Mouse (Mus musculus): ENCODE data around the gene Sipa1l1.
A peak's percentile ranks its signal among the peaks of the same experiment; 100 is the strongest.

Sipa1l1 gene

DNA sequence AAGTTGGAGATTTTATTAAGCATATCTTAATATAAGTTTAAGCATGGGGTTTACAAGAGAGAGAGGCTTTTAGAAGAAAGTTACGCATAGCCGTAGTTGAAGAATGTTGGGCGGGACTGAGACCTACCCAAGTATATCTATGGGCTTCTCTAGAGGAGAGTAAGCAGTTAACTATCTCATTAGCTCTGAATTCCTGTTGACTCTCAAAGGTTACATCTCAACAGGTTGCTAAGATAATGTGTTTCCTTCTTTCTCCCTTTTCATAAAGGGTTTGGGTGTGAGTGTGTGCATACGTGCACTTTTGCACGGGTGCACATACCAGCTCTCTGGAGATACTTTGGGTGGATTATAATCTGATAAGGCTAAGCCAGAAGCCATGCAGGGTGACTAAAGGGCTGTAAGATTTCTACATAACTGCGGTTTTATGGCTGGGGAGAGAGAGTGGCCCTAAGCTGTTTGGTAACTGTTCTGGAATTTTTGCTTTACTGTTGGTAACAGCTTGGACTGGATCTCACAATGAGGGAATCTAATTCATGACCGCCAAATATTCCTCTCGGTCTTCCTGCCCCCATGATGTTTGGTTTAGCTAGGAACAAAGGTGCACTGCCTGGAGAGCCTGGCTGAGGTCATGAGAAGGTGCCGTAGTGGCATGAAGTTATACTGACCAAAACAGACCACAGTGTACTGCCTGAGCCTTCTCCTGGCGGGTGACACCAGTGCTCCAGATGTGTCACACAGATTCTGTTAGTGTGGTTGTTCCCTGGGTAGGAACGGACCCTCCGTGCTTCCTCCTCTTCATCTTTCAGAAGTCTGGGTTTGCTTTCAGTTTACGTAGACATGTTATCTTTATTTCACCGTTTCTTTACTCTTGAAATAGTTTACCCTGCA, 78.5 kb downstream of the Sipa1l1 start:
- DNase-seq (ENCODE audit: low read depth, low spot score), result no peak

DNA sequence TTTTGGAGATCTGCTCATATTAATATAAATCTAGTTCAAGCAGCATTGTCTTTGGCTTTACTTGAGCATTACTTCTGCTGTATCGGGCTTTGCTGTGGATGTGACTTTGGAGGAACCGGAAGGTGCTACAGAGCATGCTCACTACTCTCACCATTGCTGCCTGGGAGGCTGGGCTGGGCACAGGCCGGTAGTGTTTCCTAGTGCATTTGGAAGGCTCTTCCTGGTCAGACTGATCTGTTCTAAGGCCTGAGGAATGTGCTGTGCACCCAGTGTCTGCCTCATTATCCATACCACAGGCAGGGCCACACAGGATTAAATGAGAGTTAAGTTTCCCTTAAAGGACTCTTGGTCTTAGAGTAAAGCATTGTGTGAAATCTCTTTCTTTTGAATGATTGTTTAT, 79.4 kb downstream of the Sipa1l1 start:
- DNase-seq (ENCODE audit: low read depth, low spot score), result no peak

DNA sequence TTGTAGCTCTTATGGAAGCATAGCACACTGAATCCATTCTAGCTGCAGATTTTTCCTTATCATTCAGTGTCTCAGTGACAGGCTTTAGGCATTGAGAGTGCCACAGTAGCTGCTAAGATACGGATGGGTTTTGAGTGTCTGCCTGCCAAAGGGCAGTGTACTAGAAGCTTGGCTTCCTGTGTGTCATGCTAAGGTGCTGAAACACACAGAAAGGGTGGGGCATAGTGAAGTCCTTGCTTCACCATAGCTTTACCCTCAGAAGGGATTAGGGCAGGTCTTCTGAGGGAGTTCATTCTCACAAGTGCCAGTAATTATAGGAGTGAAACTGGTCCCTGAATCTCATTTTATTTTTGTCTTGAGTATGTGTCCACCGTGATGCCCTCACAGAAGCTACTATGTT, 82.2 kb downstream of the Sipa1l1 start:
- no peak for DNase-seq (ENCODE audit: low read depth, low spot score)

DNA sequence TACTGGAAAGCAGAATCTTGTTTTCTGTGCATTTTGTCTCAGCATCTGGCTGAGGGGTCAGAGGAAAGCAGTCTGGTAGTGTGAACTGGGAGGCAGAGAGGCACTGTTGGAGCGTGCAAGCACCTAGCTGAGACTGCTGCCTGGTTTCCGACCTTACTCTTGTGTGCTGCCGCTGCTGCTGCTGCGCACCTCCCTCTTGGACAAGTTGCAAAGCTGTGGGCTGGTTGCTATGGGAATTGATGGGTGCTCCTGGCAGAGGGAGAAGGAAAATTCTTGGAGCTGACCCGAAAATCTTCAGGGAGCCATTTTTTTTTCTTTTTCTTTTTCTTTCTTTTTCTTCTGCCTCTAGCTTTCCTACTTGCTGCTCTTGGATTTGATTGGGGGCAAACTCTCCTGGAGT, 85.0 kb downstream of the Sipa1l1 start:
- no peak for DNase-seq (ENCODE audit: low read depth, low spot score)

DNA sequence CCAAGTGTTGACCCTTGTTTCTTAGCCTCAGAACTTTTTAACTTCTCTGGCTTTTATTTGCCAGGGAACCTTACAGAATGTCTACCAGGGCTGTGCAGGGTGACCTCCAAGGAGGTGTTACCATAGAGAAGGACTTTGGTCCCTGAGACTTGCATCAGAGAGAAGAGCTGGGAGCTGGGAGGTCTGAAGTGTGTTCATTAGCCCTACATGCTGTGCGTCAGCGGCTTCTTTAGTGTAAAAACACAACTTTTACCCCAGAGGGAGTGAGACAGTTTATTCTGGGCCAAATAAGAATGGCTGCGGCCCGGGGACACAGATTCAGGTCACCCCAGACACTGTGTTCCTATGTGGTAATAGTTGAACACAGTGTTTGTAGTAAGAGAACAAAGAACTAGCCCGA, 86.9 kb downstream of the Sipa1l1 start:
- DNase-seq (ENCODE audit: low read depth, low spot score), result no peak

DNA sequence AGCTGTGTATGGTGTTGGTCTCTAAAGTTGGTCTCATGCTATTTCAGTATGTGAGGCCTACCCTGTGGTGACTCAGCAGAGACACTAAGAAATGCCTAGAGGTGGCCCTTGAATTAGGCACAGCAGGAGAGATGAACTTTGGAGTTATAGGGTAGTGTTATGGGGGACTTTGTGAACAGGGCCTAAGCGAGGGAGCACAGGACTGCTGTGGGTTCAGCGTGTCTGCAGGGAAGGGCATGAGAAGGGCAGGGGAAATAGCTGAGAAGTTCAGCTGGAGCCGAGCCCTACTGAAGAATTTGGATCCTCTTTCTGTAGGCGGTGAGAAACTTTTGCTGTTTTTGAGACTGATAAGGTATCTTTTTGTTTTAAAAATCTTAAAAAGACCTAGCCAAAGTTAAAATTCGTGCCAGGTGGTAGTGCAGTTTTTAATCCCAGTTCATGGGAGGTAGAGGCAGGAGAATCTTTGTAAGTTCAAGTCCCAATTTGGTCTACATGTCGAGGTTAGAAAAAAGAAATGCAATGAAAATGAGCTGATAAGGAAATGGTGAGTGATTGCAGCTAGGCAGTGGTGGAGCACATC, 87.9 kb downstream of the Sipa1l1 start:
- DNase-seq (ENCODE audit: low read depth, low spot score), result peak; percentile 27

DNA sequence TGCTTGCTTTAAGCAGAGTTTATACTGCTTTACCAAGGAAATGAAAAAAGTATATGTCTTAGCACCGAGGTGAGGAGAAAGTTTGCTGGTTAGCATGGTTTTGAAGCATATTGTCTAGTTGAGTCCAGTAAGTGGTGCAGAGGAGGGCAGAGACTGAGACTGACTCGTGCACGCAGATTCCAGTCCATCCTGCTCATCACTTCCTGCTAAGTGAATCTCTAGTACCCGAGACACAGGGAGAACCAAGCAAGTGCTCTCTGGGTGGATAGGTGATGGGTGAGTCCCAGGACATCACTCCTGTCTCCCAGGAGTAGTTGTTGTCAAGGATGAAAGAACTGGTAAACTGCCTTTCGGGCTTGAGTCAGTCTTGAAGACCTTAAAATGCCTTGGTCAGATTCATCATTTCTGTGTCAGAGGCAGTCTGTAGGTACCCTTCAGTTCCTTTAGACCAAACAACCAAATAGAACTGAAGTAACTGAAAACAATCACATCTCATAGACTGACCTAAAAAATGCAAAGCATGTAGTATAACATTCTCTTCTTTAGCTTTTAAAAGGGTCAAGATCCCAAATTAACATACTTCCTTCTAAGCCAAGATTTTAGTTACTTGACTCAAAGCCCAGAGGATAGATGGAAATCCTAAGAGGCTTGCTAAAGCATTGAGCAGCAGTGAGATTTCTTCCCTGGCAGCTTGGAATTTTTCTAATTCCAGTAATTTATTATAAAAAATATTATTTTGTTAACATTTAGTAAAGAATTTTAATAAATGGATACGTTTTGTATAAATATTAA, 89.1 kb downstream of the Sipa1l1 start:
- no peak for DNase-seq (ENCODE audit: low read depth, low spot score)

DNA sequence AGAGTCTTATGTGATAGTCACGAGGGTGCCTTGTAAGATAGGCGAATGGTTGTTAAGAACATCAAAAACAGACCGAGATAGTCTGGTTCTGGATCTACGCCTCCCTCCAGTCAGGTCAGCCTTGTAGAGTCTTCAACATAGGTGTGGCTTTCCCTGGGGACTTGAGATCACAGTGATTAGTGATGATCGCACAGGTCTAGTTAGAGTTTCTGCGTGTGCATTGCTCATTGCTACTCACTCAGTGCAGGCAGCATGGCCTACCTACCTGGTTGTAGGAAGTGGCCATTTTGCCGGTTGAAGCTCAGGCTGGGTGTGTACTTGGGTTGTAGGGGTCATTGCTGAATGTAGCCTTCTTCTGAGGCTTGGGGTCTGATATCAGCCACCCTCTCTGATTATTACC, 94.3 kb downstream of the Sipa1l1 start:
- DNase-seq (ENCODE audit: low read depth, low spot score), result no peak

DNA sequence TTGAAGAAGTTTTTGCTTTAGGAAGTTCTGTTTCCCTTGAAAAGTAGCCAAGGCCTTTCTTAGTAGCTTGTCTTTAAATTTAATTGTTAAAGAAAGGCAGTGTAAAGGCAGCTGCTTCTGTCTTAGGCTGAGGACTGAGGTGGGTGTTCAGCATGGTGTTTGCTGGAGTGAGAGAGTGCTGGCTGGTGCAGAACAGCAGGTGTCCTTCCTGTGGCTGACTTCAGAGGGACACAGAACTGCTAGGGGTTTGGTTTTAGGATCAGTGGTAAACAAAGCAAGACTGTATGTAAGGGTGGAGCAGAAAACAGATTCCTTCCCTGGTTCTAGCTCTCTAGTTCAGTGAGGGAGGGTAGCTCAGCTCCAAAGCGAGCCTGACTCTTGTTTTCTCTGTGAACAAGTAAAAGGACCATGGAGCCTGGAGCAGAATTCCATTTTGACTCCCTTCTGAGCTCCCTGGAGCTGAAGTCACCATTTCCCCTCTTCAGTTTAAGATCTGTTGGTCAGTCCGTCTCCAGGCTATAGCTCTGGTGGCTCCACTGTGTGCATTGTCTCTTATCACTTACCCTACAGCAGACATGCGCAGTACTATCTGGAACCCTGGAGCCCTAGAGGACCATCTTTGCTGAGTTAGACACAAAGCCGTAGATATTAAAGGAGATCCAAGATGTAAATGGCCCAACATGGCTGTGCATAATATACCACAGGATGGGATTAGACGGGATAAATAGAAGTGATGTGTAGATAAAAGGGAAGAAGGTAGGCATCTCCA, 95.1 kb downstream of the Sipa1l1 start:
- DNase-seq (ENCODE audit: low read depth, low spot score), result peak; percentile 22

DNA sequence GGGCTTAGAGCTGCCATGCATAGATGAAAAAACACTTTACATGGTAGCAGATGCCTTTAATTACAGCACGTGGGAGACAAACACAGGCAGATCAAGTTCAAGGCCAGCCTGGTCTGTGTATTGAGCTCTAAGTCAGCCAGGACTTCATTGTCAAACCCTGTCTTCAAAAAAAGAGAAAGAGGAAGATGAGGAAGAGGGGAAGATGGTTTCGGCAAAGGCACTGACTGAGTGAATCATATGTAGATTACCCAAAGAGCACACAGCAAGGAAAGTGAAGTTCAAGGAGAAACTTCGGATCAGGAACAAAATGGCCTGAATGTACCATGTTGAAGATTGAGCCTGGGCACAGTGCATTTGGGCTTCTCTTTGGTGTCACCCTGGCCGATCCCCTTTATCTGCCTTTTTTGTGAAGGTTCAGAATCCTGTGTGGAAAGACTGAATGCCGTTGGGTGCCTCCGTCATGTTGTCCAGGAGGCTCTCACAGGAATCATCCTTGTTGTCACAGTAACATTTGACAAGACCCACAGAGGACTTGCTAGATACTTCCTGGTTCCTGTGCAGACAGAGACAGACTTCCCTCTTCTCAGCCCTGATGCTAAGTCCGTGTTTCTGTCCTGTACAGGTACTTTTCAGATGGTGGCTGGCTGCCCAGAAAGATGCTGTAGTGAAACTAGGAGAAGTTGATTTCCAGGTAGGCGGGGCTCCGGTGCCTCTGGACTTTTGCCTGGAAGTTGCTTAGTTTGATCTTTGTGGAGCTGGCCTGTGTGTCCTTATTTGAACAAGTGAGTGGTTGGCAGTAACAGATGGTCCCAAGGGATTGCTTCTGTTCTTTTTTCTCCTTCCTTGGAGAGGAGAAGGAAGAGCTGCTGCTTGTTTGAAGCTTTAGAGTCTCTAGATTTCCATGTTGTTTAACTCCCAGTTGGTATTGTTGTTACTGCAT, 96.5 kb downstream of the Sipa1l1 start:
- no peak for DNase-seq (ENCODE audit: low read depth, low spot score)

DNA sequence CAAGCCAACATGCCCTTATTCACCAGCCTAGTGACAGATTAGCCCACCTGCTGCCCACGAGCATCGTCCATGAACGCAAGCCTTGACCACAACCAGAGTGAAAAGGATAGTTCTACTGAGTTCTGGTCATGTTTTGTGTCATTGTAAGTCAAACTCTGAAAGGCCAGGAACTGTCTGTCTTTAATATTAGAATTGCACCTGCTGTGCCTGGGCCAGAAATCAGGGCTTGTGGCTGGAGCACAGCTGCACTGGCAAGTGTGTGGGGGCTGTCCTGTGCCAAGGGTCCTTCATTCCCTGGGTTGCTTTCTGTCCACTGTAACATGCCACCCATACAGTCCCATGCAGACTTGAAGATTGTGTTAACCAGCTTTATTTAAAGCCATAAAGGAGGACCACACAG, 102.3 kb downstream of the Sipa1l1 start:
- no peak for DNase-seq (ENCODE audit: low read depth, low spot score)

DNA sequence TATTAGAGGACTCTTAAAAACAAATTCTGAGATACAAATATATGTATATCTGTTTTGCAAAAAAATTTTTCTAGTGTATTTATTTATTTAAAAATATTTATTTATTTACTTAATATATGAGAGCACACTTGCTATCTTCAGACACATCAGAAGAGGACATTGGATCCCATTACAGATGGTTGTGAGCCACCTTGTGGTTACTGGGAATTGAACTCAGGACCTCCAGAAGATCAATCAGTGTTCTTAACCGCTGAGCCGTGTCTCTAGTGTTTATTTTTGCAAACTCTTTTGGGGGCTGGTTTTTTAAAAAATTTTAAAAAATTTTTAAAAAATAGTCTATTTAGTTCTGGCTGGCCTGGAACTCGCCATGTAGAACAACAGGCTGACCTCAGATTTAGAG, 104.4 kb downstream of the Sipa1l1 start:
- DNase-seq (ENCODE audit: low read depth, low spot score), result no peak

DNA sequence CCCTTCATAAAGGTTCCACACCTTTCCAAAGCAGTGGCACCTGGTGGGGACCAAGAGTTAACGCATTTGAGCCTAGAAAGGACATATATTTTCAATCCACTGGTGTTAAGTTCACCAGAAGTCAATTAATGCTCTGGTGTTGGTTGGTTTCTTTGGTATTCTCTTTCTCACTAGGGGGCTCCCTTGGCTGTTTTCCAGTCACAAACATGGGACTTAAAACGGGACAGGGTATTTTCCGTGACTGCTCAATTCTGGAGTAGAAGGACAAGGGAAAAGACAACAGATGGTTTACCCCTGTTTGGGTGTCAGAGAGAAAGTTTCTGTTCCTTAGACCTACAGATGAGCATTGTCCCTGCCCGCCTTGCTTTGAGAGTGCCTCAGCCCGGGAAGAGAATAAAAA, 105.5 kb downstream of the Sipa1l1 start:
- no peak for DNase-seq (ENCODE audit: low read depth, low spot score)

DNA sequence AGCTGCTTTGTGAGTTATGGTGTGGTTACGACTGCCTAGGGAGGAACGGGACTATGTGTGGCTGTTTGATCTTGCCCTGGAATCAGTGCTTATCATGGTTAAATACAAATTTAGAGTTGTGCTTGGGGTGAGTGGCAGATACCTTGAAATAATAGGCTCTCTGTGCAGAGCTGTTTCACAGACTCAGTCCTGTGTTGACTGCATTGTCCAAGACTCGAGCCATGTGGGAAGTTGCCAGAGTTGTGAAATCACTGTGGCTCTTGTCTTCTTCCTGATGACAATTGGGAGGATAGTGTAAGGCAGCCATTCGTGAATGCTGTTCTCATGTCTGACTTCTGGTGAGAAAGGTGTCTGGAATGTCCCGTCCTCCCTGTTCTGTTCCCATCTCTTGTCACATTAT, 106.6 kb downstream of the Sipa1l1 start:
- no peak for DNase-seq (ENCODE audit: low read depth, low spot score)

DNA sequence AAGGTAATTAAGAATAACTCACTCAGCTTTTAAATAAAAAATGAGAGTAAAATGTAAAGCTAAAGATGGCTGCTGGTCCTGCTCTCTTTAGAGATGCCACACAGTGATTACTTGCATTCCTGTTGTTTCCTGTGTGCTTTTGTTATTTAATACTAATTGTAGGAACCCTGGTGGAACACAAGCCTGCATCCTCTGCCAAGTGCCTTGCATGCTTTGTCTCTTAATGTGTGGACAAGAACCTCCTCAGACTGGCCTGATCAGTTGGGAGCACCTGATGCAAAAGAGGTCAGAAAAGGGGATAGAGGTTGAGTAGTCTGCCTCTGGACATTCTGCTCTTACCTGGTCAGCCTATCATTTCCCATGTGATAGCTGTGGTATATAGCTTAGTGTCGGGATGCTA, 107.5 kb downstream of the Sipa1l1 start:
- peak; percentile 65 for DNase-seq (ENCODE audit: low read depth, low spot score)

DNA sequence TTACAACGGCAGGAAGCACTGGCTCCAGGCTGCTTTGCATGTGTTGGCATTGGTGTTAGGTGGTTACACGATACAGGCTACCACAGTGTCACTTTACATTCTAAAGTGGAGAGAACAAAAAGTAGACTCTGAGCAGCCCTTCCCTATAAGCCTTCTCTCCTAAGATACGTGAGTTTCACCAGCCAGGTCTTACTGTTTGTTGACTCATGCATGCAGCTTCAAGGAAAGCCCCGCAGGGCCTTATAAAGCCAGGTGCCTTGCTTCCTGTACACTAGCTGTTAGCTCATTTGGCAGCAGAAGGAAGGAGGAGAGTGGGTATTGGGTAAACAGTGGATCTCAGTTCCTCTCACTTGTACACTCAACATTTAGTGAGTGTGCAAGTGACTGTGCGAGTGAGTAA, 115.5 kb downstream of the Sipa1l1 start:
- no peak for DNase-seq (ENCODE audit: low read depth, low spot score)

DNA sequence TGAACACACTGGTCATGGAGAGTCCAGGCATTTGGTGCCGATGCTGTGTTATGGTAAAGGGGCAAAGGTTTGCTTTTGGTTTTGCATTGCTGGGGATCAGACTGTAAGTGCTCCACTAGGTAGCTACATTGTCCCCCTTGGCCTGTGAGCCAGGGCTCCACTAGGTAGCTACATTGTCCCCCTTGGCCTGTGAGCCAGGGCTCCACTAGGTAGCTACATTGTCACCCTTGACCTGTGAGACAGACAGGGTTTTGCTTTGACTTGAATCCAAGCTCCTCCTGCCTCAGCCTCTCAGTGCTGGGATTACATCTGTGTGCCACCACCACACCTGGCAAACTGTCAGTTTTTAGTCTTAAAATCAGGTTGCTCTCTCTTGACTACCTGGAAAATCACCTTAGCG, 115.9 kb downstream of the Sipa1l1 start:
- no peak for DNase-seq (ENCODE audit: low read depth, low spot score)

DNA sequence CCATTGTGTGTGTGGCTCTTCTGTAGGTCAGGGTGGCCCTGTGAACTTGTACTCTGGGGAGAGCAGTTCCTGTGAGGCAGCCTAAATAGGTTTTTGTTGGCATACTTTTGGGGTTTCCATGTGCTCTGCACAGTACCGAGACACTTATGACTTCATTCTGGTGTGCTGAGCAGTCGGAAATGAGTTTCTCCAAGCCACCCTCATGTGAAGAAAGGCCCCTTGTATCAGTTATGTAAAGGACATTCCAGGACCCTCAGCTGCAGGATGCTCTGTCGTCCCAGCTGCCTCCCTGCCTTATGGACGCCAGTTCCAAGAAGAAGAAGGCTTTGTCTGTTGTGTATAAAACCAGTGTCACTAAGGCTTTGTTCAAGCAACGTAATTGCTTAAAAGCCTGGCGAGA, 116.9 kb downstream of the Sipa1l1 start:
- no peak for DNase-seq (ENCODE audit: low read depth, low spot score)

DNA sequence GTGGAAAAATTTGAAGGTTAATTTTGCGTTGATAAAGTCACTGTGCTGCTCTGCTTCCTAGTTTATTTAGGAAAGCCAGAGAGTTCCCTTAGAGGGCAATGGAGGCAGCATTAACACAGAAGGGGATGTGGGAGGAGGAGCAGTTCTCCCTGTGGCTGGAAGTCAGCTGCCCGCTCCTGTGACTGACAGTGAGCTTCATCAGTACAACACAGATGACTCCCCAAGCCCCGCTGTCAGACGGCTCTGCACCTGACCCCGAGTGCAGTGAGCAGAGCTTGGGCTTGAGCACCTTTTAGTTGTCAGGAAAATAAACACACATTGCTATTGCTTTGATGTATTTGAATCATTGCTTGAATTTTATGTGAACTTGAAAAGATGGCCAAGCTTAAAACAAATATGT, 117.7 kb downstream of the Sipa1l1 start:
- DNase-seq (ENCODE audit: low read depth, low spot score), result no peak

DNA sequence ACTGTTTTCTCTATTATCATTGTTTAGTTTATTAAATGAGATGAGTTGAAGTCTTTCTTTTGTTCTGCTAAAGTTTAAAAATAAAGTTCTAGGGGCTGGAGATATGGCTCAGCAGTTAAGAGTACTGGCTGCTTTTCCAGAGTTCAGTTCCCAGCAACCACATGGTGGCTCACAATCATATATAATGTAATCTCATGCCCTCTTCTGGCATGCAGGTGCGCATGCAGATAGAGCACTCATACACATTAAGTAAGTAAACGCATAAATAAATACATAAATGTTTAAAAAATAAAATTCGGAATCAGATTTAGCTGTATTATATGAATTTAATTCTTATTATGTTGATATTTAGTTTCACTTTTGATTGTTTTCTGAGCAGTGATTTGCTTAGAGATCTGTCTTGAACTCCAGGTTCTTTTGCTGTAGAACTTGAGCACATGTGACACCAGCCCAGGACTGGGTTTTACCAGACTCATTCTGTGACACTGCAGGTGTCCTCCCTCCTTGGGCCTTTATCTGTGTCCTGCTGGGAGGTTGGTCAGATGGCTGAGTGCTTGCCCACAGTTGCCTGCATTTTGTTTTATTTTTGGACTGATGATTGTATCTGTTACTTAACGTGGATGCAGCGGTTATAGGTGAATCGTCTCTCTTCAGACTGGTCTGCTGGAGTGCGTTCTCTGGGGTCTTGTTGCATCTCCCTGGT, 124.6 kb downstream of the Sipa1l1 start:
- no peak for DNase-seq (ENCODE audit: low read depth, low spot score)
